Mouse (Mus musculus) left cerebral cortex, adult 18-20 months (tissue): ENCODE data around the gene 6330403K07Rik. TPM values are rescaled to one million over a fixed set of nuclear protein-coding genes. Genes with fewer than 3 reads are reported as not detected.

Source experiments
- DNase-seq, 2 experiments: peaks; one replicate each; pipeline ENCODE4 v3.0.0; 2021 to 2022; ENCODE audit warnings: low spot score in 2 of 2, mixed read lengths in 1 of 2
- long read RNA-seq, 2 experiments: library from polyadenylated mRNA; stranded (forward); transcript quantifications; one replicate each; pipeline ENCODE4 v2.0.0; 2021
- total RNA-seq, 2 experiments: library from RNA; stranded (reverse); gene quantifications; 2 replicates each; pipeline ENCODE4 v1.2.3; 2021

6330403K07Rik gene
- total RNA-seq: 100 to 1,000 TPM; 274 to 322 TPM
- long read RNA-seq, experiment 1, transcript 6330403K07Rik-201 (2 exons, 1,494 nt): major isoform, 255 of 262 reads
- long read RNA-seq, experiment 1, partial matches to known transcripts: 0 of 262 reads
- long read RNA-seq, experiment 1, other reads (novel, unspliced or antisense): 7 of 262 reads
- long read RNA-seq, experiment 2, transcript 6330403K07Rik-201 (2 exons, 1,494 nt): major isoform, 243 of 251 reads
- long read RNA-seq, experiment 2, partial matches to known transcripts: 0 of 251 reads
- long read RNA-seq, experiment 2, other reads (novel, unspliced or antisense): 8 of 251 reads

DNA sequence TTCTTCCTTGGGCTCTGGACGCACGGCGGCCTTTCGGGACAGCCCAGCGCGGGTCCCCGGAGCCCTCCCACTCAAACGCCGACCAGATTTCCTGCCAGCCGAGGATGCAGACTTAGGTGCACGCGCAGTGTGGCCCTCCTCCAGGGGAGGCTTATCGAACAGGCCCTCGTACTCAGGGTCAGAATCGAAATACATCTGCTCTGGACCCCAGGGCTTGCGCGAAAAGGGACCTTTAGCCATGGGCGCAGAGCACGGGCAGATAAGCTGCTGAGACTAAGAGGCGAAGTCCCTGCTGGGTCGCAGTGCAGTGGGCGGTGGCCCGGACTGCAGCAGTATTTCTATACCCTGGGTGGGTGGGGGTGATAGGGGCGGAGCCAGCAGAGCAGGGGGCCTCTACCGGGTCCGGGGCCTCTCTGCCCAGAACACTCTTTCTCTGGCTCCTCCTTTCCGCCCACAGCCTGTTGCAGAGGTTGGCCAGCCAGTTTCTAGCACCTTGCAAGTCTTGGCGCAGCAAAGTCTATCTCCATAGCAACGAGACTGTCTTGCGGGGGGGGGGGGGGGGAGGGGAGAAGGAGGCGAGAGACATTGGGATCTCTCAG lies at the start of gene 6330403K07Rik:
Gene 6330403K07Rik, minus strand, starts transcription at position 351 of the 599 bp plus-strand sequence.
- DNase-seq: peak; percentile 61 to 73

- no peak for DNase-seq
Observed at GRCm38 (mm10) chr11:71076342-71076741, 43.0 kb upstream of the 6330403K07Rik start.

GRCm38 (mm10) chr11:71052554-71052953 lies 19.2 kb upstream of the 6330403K07Rik start:
- DNase-seq: peak in 1 of 2 experiments; percentile 12

DNA sequence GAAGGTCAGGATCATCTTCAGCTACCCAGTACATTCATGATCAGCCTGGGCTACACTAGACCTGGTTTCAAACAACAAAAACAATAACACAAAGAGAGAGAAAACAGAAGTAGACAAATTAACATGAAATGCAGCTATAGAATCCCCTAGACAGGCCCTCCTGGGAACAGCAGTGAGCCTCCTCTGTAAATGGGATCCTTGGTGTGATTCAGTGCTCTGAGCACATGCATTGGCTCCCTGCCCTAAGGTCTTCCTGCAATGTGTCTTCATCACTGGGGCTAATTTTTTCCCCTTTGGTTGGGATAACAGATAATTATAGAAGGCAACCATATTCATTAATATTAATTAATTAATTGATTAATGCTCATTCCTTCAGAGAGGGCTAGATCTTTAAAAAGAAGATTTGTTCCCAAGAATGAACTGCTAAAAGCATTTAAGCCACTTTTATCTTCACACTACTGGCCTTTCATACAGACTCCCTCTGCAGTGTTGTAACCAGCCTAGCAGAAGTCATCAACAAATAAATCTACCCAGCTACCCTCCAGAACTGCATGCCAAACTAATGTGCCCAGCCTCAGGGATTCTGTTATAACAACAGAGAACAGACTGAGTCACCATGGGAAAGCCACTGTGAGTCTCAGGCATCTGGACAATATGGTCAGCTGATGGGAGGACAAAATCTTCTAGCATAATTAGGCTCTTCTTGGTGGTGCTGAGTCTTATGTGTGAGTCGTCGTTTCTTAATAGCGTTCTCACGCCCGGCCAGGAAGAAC lies 6.4 kb upstream of the 6330403K07Rik start:
- no peak for DNase-seq

DNA sequence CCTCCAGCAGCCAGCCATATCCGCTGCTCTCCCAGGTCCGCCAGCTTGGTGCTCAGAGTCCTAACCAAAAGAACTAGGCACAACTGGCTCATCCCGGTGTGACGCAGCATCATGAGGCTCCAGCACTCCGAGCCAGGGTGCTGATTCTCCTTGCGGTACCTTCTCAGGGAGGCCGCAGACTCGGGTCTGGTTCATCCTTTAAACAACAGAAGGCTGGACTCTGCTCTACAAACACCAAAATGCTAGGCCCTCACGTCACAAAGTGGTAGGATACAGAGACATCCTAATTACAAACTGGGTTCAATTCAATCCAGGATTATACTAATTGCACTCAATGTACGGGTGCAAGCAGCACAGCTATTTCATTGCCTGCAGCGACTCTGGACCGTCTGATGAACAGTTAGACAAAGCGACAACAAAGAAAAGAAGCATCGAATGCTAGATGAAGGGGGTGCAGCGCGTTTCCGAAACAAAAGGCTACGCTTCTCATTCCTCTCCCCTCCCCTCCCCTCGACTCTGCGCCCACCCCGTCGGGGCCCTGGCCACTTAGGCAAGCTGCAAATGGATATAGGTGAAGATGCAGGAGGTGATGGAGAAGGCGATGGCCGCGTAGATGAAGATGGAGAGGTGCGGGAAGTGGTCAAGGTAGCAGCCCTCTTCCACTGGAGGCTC lies 686 bp downstream of the 6330403K07Rik start:
- peak; percentile 41 to 59 for DNase-seq

- no peak for DNase-seq
Observed at GRCm38 (mm10) chr11:71032070-71032469, 1.2 kb downstream of the 6330403K07Rik start.

- DNase-seq: no peak
Observed at GRCm38 (mm10) chr11:71029403-71030118, 3.8 kb downstream of the 6330403K07Rik start.

DNA sequence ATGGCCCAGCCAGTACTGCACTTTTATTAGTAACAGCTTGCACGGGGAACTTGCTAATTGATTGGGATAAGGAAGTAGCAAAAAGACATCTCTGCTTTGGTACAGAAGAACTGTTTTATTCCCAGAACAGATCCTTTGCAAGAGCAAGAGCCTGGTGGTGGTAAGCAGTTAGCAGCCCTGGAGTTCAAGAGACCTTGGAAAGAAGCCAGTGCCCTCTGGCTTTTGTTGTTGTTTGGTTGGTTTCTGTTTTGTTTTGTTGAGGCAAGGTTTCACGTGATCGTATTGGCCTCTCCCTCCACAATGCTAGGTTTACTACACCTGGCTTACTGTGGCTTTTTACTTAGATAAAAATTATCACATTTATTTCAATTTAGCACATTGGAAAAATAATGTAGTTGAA lies 5.0 kb downstream of the 6330403K07Rik start:
- no peak for DNase-seq

- peak; percentile 97 to 98 for DNase-seq
Observed at GRCm38 (mm10) chr11:71019201-71020068, 13.9 kb downstream of the 6330403K07Rik start, which contains the start of the genes Mis12 and Derl2. Gene Mis12 (plus strand): TSS chr11:71019611. Gene Derl2 (minus strand): TSS chr11:71019841.

DNA sequence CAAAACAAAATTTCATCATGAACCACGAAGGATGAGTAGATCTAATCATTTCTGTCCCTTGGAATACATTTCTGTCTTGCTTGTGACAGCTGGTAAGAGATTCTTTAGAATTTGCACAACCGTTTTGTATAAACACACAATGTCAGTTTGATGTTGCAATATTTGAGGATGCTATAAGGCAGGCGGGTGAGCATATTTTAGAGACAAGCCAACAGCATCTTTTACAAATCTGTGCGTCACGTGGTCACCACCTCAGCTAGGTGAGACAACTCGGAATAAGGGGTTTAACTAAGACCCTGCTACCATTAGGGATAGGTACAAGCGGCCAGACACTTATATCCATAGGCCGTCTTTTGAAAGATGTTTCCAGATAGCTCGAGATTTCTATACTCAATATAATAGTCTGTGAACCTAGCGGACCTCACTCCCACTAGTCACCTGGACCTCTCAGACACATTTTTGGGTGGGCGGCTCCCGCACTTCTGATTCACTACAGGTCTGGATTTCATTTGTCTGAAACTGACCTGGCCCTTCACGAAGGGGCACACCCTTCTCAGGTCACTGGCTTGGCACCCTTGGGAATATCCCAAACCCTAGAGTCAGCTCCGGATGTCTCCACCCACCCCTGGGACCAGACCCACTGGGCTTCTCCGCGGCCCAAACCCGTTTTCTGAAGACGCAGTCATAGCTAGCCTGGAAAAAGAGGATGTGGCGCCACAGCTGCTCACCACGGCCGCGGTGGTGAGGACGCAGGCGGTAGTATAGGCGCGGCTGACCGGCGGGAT lies 14.7 kb downstream of the 6330403K07Rik start:
- DNase-seq: peak in 1 of 2 experiments; percentile 6

GRCm38 (mm10) chr11:71017051-71017450 lies 16.3 kb downstream of the 6330403K07Rik start:
- DNase-seq: no peak

DNA sequence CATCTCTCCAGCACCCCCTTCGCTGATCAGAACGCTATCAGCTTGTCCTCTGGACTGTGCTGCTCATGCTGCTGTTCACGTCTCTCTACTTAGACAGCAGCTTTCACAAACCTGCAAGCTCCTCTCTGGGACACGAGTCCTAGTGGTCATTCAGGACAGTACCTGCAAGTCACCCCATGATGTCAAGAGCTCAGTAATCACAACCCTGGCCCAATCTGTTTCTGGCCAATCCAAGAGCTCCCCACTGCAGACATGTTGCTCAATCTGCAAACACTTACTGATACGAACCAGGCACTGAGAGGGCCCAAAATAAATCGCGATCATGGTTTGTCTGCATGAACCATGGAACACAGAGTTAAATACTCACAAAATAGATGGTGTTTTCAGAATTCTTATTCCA lies 20.6 kb downstream of the 6330403K07Rik start:
- DNase-seq: no peak

DNA sequence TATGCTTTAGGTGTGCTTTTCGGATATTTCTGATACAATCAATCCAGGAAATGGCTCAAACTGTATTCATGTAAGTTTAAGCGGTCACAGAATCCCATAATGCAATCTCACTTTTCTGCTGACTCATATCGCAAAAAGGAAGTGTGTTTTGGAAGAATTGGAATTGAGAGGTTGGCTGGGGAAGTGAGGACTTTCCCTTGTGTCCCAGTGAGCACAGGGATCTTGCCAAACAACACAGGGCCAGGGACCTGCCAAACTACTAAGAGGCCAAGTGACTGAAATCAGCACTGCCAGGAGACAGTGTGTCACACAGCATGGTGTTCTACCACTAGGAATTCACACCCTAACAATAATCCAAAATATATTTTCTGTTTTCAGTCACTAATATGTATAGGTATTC lies 25.0 kb downstream of the 6330403K07Rik start:
- no peak for DNase-seq

DNA sequence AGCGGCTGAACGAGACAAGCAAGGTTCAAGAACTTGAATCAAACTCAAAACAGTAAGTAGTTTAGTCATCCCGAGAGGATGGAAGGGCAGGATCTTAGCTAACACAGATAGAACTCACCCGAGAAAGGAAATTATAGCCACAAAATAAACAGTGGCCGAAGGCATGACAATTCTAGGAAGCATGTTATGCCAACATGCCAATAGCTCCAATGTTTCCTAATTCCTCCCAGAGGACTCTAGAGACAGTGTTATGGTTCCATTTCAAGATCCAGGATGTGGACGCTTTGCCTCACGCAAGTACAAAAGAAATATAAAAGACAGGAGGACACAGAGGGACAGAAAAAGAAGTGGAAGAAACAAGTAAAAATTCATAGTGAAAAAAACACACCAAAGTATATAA lies 25.5 kb downstream of the 6330403K07Rik start:
- DNase-seq: no peak

DNA sequence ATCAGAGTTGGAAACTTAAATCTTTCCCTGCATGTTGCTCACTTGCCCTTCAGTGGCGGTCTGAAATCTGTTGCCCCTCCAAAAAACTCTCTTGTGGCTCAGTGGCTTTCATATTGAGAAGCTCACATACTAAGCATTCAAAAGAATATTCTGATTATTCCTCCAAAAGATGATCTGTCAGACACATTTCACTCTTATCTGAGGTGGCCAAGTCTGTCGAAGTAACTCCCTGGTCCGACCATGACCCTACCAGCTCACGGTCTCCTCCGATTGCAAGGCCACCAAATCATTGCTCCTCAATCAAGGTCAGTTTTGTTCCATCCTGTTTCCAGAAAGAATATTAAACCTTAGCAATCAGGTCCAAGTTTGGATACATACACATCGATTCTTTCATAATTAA lies 26.3 kb downstream of the 6330403K07Rik start:
- DNase-seq: no peak

DNA sequence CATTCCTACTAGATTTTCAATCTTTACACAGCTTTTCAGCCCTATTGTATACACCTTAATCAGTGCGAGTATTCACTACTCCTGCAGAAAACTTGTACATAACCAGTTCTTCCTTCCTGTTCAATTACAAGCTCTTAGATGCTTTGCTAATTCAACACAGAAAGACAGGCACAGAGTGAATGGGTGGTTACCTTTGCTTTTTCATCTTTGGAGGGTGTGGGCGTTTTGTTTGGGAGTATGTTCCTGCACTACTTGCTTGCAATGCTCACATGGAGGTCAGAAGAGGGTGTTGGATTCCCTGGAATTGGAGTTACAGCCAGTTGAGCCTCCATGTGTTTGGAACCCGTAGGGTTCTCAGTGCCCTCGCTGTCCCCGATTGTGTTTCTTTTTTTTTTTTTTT lies 28.3 kb downstream of the 6330403K07Rik start:
- DNase-seq: no peak

- peak; percentile 96 to 98 for DNase-seq
Observed at GRCm38 (mm10) chr11:71004316-71004773, 29.0 kb downstream of the 6330403K07Rik start, which contains the start of gene Dhx33. Gene Dhx33 (minus strand): TSS chr11:71004437.

- DNase-seq: no peak
Observed at GRCm38 (mm10) chr11:71003611-71004315, 29.6 kb downstream of the 6330403K07Rik start.
